Mouse (Mus musculus) midbrain, embryonic 16.5 days (tissue): ENCODE results near the gene H2-Q4. TPM values are rescaled to one million over a fixed set of nuclear protein-coding genes. Genes with fewer than 3 reads are reported as not detected.
"Not testable (repeated sequence)": the region's sequence is repeated elsewhere in the genome, so short reads cannot be mapped to it uniquely, and the experiment has no call there.

Source experiments
- ATAC-seq: fragments of 200-750 bp; cut with Nextera tagmentation; 2 replicates; pipeline ENCODE4 v1.8.0; 2017; ENCODE audit warnings: moderate TSS enrichment
- H3K27ac ChIP-seq: fragments of 300-500 bp; sonication (generic); 2 replicates; pipeline ENCODE4 v1.5.1; 2014; ENCODE audit warnings: mild to moderate bottlenecking, low read length, mixed read lengths
- H3K27me3 ChIP-seq: fragments of 300-500 bp; sonication (generic); 2 replicates; pipeline ENCODE4 v1.6.1; 2014; ENCODE audit warnings: low read depth, low read length, mixed read lengths; ENCODE audit not compliant: control insufficient read depth, insufficient read depth
- H3K36me3 ChIP-seq: fragments of 300-500 bp; sonication (generic); 2 replicates; pipeline ENCODE4 v1.6.1; 2014; ENCODE audit warnings: mild to moderate bottlenecking, low read length, moderate library complexity, mixed read lengths; ENCODE audit not compliant: control insufficient read depth, insufficient read depth
- H3K4me1 ChIP-seq: fragments of 300-500 bp; sonication (generic); 2 replicates; pipeline ENCODE4 v1.6.1; 2014; ENCODE audit warnings: mild to moderate bottlenecking, low read length, mixed read lengths; ENCODE audit not compliant: control insufficient read depth, insufficient read depth
- H3K4me2 ChIP-seq: fragments of 300-500 bp; sonication (generic); 2 replicates; pipeline ENCODE4 v1.6.1; 2014; ENCODE audit warnings: mild to moderate bottlenecking, low read length, mixed read lengths
- H3K4me3 ChIP-seq: fragments of 300-500 bp; sonication (generic); 2 replicates; pipeline ENCODE4 v1.5.1; 2014; ENCODE audit warnings: low read depth, mild to moderate bottlenecking, low read length, moderate library complexity, mixed read lengths
- H3K9ac ChIP-seq: fragments of 300-500 bp; sonication (generic); 2 replicates; pipeline ENCODE4 v1.6.1; 2014; ENCODE audit warnings: low read depth, low read length, mixed read lengths
- H3K9me3 ChIP-seq: fragments of 300-500 bp; sonication (generic); replicated peaks from 2 replicates; pipeline ENCODE4 v1.6.1; 2014; ENCODE audit warnings: mild to moderate bottlenecking, low read length, mixed read lengths; ENCODE audit not compliant: control insufficient read depth, poor library complexity, severe bottlenecking
- WGBS: fragments of 180-500 bp; shearing (Covaris S2); extraction: QIAGEN DNeasy Blood & Tissue Kit; methylation state at CpG from one replicate; pipeline ENCODE4 v1.1.7; 2014; 5-methylcytosine and 5-hydroxymethylcytosine counted together
- polyA plus RNA-seq: library from polyadenylated mRNA; unstranded; fragments of >200 nt; fragmentation: Nextera tagmentation; extraction: Ambion mirVana; gene quantifications from 2 replicates; pipeline ENCODE4 v1.2.1, GENCODE M21; 2015

H2-Q4 gene
- polyA plus RNA-seq, 1 experiment from 2014 or later = 0.97 TPM

GRCm38 (mm10) chr17:35415273-35416129 is 36.1 kb downstream of the H2-Q4 start:
- H3K4me1 ChIP-seq, H3K4me3 ChIP-seq, H3K27ac ChIP-seq, H3K9me3 ChIP-seq, H3K9ac ChIP-seq, H3K4me2 ChIP-seq, H3K36me3 ChIP-seq, H3K27me3 ChIP-seq: not testable (repeated sequence)
- ATAC-seq = peak; percentile 80
- WGBS = 53% methylated on average over 3 of the region's 10 CpGs

DNA sequence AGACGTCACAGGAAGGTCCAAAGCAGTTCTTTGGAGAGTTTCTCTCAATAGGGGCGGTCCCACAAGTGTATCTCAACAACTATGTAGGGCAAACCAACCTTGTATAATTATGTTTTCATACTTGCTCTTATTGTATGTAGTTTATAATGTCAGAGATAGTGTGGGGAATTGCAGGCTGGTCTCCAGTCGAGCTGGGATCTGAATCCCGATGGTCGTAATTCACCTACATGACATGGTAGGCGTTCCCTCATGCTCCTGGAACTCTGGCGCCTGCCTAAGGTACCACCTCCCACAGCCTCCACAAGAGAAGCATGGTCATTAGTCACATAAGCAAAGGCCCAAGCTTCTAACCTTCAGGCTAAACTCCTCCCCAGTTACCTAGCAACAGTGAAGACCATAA is 39.4 kb downstream of the H2-Q4 start:
- ATAC-seq = no peak
- 86% methylated on average over 7 of the region's 7 CpGs for WGBS
- Histone ChIP-seq H3K9me3 (no peaks in the 10 kb centered on the region), H3K9ac (no peak overlapping the region), H3K27me3 (peaks cover 3% of the 10 kb centered on the region; the same call in 1 of the 2 replicates), H3K27ac (no peak overlapping the region), H3K4me1 (no peaks in the 10 kb centered on the region), H3K36me3 (no peaks in the 10 kb centered on the region), H3K4me3 (no peak overlapping the region), H3K4me2 (no peak overlapping the region)

DNA sequence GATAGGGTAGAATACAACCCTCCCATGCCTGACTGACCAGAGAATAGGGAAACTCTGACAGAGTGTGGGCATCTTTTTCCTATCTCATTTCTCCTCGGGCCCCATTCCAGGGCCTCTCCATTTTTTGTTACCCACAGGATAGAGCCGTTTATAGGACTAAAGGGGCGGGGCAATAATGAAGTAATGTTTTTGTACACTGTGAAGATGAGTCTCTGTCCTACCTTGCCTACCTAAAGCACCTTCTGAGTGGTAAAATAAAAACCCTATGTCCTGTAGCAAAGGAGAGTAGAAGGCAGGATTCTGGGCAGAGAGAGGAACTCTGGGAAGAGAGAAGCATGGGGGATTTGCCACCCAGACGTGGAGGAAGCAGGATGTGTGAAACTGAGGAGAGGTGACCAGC is 40.1 kb downstream of the H2-Q4 start:
- 69% methylated on average over 4 of the region's 4 CpGs for WGBS
- not testable (repeated sequence) for H3K36me3 ChIP-seq, H3K4me1 ChIP-seq

DNA sequence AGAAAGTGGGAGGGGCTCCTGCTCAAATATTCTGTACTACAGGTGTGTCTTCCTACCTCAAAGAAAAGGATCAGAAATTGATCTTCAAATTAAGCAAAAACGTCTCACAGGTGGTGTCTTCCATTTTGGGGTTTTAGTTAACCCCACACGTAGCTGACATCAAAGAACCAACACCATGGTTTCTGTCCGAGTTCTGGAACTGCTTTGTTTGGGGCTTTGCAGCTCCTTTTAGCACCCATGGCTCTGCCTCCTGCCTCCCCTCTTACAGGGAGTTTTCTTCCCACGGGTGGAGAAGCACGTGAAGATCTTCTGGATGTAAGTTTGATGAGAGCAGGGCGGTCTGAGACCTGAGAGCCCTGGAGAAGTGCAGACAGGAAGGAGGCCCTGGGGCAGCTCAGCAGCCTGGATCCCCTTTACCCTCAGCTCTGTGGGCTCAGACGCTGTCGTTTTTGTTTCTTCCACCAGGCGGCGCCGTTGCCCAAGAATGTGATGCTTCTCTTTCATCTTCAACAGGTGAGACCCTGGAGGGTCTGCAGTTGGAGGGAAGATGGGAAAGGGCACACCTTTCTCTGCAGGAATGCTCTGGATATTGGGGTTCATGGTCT is 40.9 kb downstream of the H2-Q4 start:
- H3K27ac ChIP-seq, H3K4me2 ChIP-seq, H3K36me3 ChIP-seq, ATAC-seq, H3K9ac ChIP-seq, H3K27me3 ChIP-seq, H3K4me3 ChIP-seq, H3K9me3 ChIP-seq, H3K4me1 ChIP-seq: not testable (repeated sequence)
- 15% methylated on average over 11 of the region's 11 CpGs for WGBS

More for the DNA sequence above, 40.1 kb downstream of the H2-Q4 start:
- H3K9ac ChIP-seq, H3K27me3 ChIP-seq, ATAC-seq, H3K27ac ChIP-seq, H3K4me3 ChIP-seq, H3K9me3 ChIP-seq, H3K4me2 ChIP-seq: not testable (repeated sequence)

DNA sequence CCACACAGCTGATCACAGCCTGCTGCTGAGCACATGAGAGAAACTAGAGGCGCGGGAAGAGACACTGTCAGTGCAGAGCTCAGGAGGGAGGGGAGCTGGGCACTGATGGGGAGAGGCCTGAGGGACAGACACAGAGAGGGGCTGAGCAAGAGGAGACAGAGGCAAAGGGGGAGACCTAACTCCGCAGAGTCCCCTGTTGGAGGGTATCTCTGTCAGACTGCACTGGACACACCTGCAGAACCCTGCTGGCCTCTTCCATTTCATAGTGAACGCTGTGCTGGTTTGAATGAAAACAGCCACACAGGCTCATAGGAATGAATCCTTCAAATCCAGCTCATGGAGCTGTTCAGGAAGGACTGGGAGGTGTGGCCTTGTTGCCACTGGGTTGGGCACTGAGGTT is 41.9 kb downstream of the H2-Q4 start:
- not testable (repeated sequence) for ATAC-seq, H3K9me3 ChIP-seq, H3K36me3 ChIP-seq, H3K4me3 ChIP-seq, H3K9ac ChIP-seq, H3K27me3 ChIP-seq, H3K4me2 ChIP-seq, H3K4me1 ChIP-seq, H3K27ac ChIP-seq
- WGBS = 91% methylated on average over 4 of the region's 4 CpGs

DNA sequence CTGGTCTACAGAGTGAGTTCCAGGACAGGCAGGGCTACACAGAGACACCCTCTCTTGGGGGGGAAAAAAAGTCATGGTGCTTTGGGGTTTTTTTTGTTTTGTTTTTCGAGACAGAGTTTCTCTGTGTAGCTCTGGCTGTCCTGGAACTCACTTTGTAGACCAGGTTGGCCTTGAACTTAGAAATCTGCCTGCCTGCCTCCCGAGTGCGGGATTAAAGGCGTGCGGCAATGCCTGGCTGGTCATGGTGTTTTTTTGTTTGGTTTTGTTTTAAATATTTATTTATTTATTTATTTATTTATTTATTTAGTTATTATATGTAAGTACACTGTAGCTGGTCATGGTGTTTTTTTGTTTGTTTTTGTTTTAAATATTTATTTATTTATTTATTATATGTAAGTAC is 42.9 kb downstream of the H2-Q4 start:
- not testable (repeated sequence) for H3K27me3 ChIP-seq, H3K4me1 ChIP-seq, ATAC-seq, H3K27ac ChIP-seq, H3K9me3 ChIP-seq, H3K36me3 ChIP-seq, H3K4me2 ChIP-seq, H3K9ac ChIP-seq, H3K4me3 ChIP-seq
- WGBS = 90% methylated on average over 5 of the region's 5 CpGs

DNA sequence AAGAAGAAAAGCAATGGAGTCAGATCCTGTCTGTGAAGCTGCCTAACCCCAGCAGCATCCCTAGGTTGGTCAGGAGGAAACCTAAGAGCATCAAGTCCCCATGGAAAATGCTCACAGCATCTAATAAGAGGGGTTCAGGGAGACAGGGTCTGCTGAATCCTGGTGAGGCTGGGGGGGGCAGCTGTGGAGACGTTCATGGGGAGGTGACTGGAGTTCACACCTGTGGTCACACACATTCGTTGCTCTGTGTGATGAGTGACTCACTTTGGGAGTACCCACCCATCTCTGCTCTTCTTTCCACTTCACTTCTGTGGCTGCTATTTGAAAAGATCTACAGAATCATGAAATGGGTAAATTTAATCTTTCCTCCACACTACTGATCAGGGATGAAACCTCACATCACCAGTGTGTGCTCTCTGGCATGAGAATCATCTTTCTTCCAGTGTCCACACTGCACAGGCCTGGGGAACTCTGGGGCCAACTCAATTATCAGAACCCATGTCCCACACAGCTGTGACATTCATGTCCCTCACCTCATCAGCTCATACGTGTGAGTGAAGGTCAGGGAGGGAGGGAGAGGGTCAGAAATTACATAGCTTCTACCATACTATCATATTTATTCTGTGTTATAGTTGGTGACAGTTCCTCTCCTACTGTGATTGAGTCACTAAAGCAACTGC is 43.9 kb downstream of the H2-Q4 start:
- not testable (repeated sequence) for H3K9ac ChIP-seq, H3K9me3 ChIP-seq, H3K27ac ChIP-seq, H3K4me2 ChIP-seq, H3K4me1 ChIP-seq, H3K27me3 ChIP-seq, H3K4me3 ChIP-seq, ATAC-seq, H3K36me3 ChIP-seq
- WGBS = 77% methylated on average over 3 of the region's 3 CpGs

DNA sequence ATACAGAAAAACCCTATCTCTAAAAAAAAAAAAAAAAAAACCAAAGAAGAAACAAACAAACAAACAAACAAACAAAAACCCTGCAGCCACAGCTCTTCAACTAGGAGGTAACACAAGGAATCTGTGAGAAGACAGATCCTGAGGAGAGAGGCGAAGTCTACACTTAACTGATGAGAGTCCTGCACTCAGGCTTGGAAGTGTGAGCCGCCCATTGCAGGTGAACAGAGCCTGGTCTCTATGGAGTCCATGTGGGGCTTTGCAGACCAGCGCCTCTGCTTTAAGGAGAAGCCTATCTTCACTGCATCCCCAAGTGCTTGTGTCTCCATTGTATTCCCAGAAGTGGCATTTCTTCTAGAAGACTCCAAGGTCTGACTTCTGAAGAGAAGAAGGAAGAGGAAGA is 44.7 kb downstream of the H2-Q4 start:
- not testable (repeated sequence) for H3K9ac ChIP-seq, H3K4me2 ChIP-seq, H3K27me3 ChIP-seq, H3K27ac ChIP-seq, H3K4me1 ChIP-seq, H3K36me3 ChIP-seq, H3K9me3 ChIP-seq, ATAC-seq, H3K4me3 ChIP-seq
- WGBS = 88% methylated on average over 3 of the region's 3 CpGs
